Mouse (Mus musculus): ENCODE data around the gene Susd2. TPM values are rescaled to one million over a fixed set of nuclear protein-coding genes. Genes with fewer than 3 reads are reported as not detected.
A peak's percentile ranks its signal among the peaks of the same experiment; 100 is the strongest.

The Susd2 gene
- total and polyA plus RNA-seq, 2 experiments from 2014 or later: 2.2 to 2.6 TPM

- H3K9ac ChIP-seq: peak overlapping the region; percentile 64
- peak; percentile 76 for ATAC-seq
- WGBS: 3% methylated on average over 63 of the region's 63 CpGs
Measured at GRCm38 (mm10) chr10:75667115-75667910, 23.5 kb upstream of the Susd2 start.

GRCm38 (mm10) chr10:75666451-75667030 lies 22.7 kb upstream of the Susd2 start:
- DNase-seq: peak; percentile 47
- Histone ChIP-seq H3K4me3 (ENCODE audit: low read depth, low read length) (peak overlapping the region; percentile 45), H3K9ac (peak overlapping the region; percentile 64), H3K4me1 (ENCODE audit: insufficient read depth) (peaks cover 19% of the 10 kb centered on the region), H3K9me3 (ENCODE audit: low read length) (no peaks in the 10 kb centered on the region), H3K27me3 (ENCODE audit: insufficient read depth, low read length) (no peaks in the 10 kb centered on the region), H3K27ac (ENCODE audit: low read depth, low read length) (peak overlapping the region; percentile 75), H3K4me2 (ENCODE audit: low read depth) (peak overlapping the region; percentile 97), H3K36me3 (ENCODE audit: insufficient read depth) (peaks cover 23% of the 10 kb centered on the region)
- TF ChIP-seq CTCF (IDR thresholded peaks at IDR 0.05; ENCODE audit: low read depth): no peak
- WGBS: 12% methylated on average over 4 of the region's 4 CpGs
- peak; percentile 16 for ATAC-seq

More at GRCm38 (mm10) chr10:75667115-75667910, 23.5 kb upstream of the Susd2 start:
- Histone ChIP-seq H3K27me3 (ENCODE audit: insufficient read depth, low read length) (no peaks in the 10 kb centered on the region), H3K27ac (ENCODE audit: low read depth, low read length) (peak overlapping the region; percentile 75), H3K4me3 (ENCODE audit: low read depth, low read length) (peak overlapping the region; percentile 45), H3K4me1 (ENCODE audit: insufficient read depth) (peaks cover 15% of the 10 kb centered on the region), H3K4me2 (ENCODE audit: low read depth) (peak overlapping the region; percentile 97), H3K9me3 (ENCODE audit: low read length) (no peaks in the 10 kb centered on the region), H3K36me3 (ENCODE audit: insufficient read depth) (peaks cover 17% of the 10 kb centered on the region)
- DNase-seq: peak; percentile 84
- no peak for TF ChIP-seq CTCF (IDR thresholded peaks at IDR 0.05; ENCODE audit: low read depth)

GRCm38 (mm10) chr10:75664673-75665270 lies 21.0 kb upstream of the Susd2 start:
- Histone ChIP-seq H3K4me1 (ENCODE audit: insufficient read depth) (peaks cover 19% of the 10 kb centered on the region), H3K9me3 (ENCODE audit: low read length) (no peaks in the 10 kb centered on the region), H3K27me3 (ENCODE audit: insufficient read depth, low read length) (no peaks in the 10 kb centered on the region), H3K4me2 (ENCODE audit: low read depth) (no peak overlapping the region), H3K9ac (no peak overlapping the region), H3K4me3 (ENCODE audit: low read depth, low read length) (no peak overlapping the region), H3K27ac (ENCODE audit: low read depth, low read length) (no peak overlapping the region), H3K36me3 (ENCODE audit: insufficient read depth) (peaks cover 14% of the 10 kb centered on the region; the same call in 1 of the 2 replicates)
- TF ChIP-seq CTCF (IDR thresholded peaks at IDR 0.05; ENCODE audit: low read depth): no peak
- ATAC-seq (no peak), DNase-seq (no peak)
- WGBS: 84% methylated on average over 6 of the region's 6 CpGs

GRCm38 (mm10) chr10:75662575-75662974 lies 18.8 kb upstream of the Susd2 start:
- Histone ChIP-seq H3K9me3 (ENCODE audit: low read length) (no peaks in the 10 kb centered on the region), H3K27me3 (ENCODE audit: insufficient read depth, low read length) (no peaks in the 10 kb centered on the region), H3K27ac (ENCODE audit: low read depth, low read length) (no peak overlapping the region), H3K4me1 (ENCODE audit: insufficient read depth) (peaks cover 14% of the 10 kb centered on the region), H3K4me3 (ENCODE audit: low read depth, low read length) (no peak overlapping the region), H3K9ac (no peak overlapping the region), H3K4me2 (ENCODE audit: low read depth) (no peak overlapping the region), H3K36me3 (ENCODE audit: insufficient read depth) (peaks cover 19% of the 10 kb centered on the region)
- DNase-seq (no peak), ATAC-seq (no peak)
- WGBS: 68% methylated on average over 4 of the region's 4 CpGs
- no peak for TF ChIP-seq CTCF (IDR thresholded peaks at IDR 0.05; ENCODE audit: low read depth)

DNA sequence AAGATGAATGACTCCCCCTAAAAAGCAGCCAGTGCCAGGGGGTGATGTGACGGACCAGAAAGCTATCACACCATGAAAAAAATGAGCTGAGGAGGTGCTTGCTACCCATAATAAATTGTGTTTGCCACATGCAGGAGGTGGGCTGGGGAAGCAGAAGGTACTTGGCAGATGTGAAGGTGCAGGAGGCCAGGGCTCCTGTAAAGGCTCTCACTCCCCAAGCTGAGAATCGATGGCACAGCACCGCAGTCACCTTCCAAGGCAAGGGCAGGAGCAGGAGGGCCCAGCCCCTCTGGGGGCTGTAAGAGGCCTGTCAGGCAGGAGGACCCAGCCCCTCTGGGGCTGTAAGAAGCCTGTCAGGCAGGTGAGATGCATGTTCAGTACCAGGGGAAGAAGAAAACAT lies 18.1 kb upstream of the Susd2 start:
- H3K27me3 ChIP-seq (ENCODE audit: insufficient read depth, low read length): no peaks in the 10 kb centered on the region
- no peak overlapping the region for H3K9ac ChIP-seq
- H3K27ac ChIP-seq (ENCODE audit: low read depth, low read length): 0 out of 2 replicates have a peak overlapping the region, but pooled peaks have one; percentile 16
- H3K36me3 ChIP-seq (ENCODE audit: insufficient read depth): peaks cover 26% of the 10 kb centered on the region
- H3K4me2 ChIP-seq (ENCODE audit: low read depth): no peak overlapping the region
- WGBS: 61% methylated on average over 3 of the region's 3 CpGs
- TF ChIP-seq CTCF (IDR thresholded peaks at IDR 0.05; ENCODE audit: low read depth): no peak
- H3K4me3 ChIP-seq (ENCODE audit: low read depth, low read length): no peak overlapping the region
- no peak for ATAC-seq
- H3K4me1 ChIP-seq (ENCODE audit: insufficient read depth): peaks cover 13% of the 10 kb centered on the region
- H3K9me3 ChIP-seq (ENCODE audit: low read length): no peaks in the 10 kb centered on the region
- no peak for DNase-seq

DNA sequence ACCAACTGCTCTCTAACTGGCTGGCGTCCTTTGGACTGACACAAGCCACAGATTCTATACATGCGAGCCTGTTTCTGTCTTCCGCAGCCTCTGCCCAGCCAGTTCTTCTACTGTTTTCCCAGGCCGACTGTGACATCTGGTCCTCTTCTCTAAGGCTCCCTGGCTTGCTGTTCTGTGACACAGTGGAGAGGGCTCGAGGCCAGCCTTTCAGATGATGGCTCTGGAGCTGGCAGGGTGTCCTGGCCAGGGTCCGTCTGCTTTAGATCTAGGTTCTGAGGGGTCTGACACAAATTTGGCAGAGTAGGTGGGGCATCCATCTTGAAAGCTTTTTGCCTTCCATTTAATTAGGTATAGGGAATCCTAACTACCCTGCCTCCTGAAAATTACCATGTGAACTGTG lies 17.6 kb upstream of the Susd2 start:
- TF ChIP-seq CTCF (IDR thresholded peaks at IDR 0.05; ENCODE audit: low read depth): no peak
- no peak overlapping the region for H3K4me3 ChIP-seq (ENCODE audit: low read depth, low read length)
- peak; percentile 82 for ATAC-seq
- no peaks in the 10 kb centered on the region for H3K9me3 ChIP-seq (ENCODE audit: low read length)
- H3K27me3 ChIP-seq (ENCODE audit: insufficient read depth, low read length): no peaks in the 10 kb centered on the region
- 0 out of 2 replicates have a peak overlapping the region, but pooled peaks have one; percentile 16 for H3K27ac ChIP-seq (ENCODE audit: low read depth, low read length)
- no peak overlapping the region for H3K9ac ChIP-seq
- peaks cover 8% of the 10 kb centered on the region for H3K4me1 ChIP-seq (ENCODE audit: insufficient read depth)
- H3K4me2 ChIP-seq (ENCODE audit: low read depth): no peak overlapping the region
- DNase-seq: peak; percentile 69
- H3K36me3 ChIP-seq (ENCODE audit: insufficient read depth): peaks cover 31% of the 10 kb centered on the region
- 48% methylated on average over 6 of the region's 6 CpGs for WGBS

DNA sequence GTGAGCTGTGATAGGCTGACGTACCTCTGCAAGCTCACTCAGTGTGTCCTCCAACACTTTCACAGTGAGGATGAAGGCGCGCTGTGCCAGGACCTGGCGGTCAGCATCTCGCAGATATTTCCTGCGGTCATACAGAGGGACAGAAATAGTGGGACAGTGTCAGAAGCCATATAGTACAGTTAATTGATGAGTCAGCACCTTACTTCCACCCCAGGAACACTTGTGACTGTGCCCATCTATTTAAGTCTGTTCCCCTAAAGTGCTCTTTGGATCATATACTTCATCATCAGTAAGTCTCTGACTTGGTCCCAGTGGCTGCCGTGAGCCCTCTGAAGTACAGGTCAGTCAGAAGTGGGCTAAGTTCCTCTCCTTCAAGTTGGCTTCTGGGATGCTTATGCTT lies 14.0 kb upstream of the Susd2 start:
- no peak for DNase-seq
- Histone ChIP-seq H3K4me2 (ENCODE audit: low read depth) (no peak overlapping the region), H3K9me3 (ENCODE audit: low read length) (no peaks in the 10 kb centered on the region), H3K36me3 (ENCODE audit: insufficient read depth) (peaks cover 64% of the 10 kb centered on the region), H3K4me1 (ENCODE audit: insufficient read depth) (0 out of 2 replicates have a peak, but pooled peaks cover 4% of the 10 kb centered on the region), H3K9ac (no peak overlapping the region), H3K4me3 (ENCODE audit: low read depth, low read length) (no peak overlapping the region), H3K27ac (ENCODE audit: low read depth, low read length) (no peak overlapping the region), H3K27me3 (ENCODE audit: insufficient read depth, low read length) (no peaks in the 10 kb centered on the region)
- TF ChIP-seq CTCF (IDR thresholded peaks at IDR 0.05; ENCODE audit: low read depth): no peak
- 98% methylated on average over 7 of the region's 7 CpGs for WGBS
- ATAC-seq: no peak

Data from forebrain, postnatal 0 days (tissue).